Mouse (Mus musculus): ENCODE data around the gene Adra1d.
A peak's percentile ranks its signal among the peaks of the same experiment; 100 is the strongest.

DNA sequence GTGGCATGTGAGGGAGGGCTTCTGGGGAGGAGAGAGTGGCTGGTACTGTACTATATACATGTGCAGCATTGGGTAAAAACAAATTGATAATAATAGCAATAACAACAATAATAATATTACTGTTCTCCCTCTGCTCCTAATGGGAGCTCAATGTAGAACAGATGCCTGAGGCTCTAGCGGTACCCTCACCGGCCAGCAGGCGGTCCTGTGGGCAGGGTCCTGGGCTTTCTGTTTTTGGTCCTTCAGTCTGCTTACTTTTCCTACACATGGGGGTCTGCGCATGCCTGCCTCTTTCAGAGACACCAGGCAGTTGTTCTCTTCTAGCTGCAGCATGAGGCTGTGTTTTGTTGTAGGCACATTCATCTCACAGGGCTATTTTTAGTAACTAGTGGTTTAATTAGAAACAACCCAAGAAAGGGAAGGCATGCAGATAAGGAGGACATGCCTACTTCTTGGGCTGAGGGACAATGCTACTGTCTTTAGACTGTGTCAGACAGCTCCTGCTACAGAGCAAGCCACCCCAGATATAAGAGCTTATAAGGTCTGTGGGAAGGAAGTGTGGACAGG lies 47.9 kb downstream of the Adra1d start:
- TF ChIP-seq POLR2A (IDR thresholded peaks at IDR 0.05; ENCODE audit: insufficient read depth, low read depth, low read length) (0 out of 2 replicates have a peak, but pooled peaks have one; percentile 17), CTCF (IDR thresholded peaks at IDR 0.05) (peak; percentile 48)
